In the genomic region with DNA sequence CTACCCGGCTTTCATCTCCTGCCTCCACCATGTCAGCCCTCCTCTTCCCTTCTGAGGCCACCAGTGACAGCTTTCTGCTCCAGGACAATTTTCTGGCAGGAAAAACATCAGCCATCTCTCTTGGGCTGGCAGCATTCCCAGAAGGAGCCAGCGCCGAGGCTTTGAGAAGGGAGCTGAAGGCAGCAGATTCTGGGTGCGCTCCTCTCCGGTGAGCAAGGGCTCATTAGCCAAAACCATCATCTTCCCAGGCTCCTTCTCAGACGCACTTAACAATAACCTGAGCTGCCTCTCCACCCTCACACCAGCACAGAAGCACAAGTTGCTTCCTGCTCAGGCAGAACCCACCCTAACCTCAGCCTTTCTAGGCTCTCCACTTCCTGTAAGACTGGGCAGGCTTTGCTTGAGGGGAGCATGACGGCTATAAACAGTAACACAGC, we compare ENCODE assay signal across 8 mouse cellular contexts. TPM values are rescaled to one million over a fixed set of nuclear protein-coding genes. Genes with fewer than 3 reads are reported as not detected.
DNase-seq lines count a peak whose midpoint lies in the region; ATAC-seq and TF ChIP-seq lines count a peak whose summit lies in the region.

No protein-coding gene starts in this region.

- H3K9me3 ChIP-seq in liver, postnatal 0 days (ENCODE audit: low read length), result no peaks in the 10 kb centered on the region
- no peaks in the 10 kb centered on the region for H3K9me3 ChIP-seq in liver, embryonic 11.5 days (ENCODE audit: control insufficient read depth, low read length)
- H3K9me3 ChIP-seq in heart, embryonic 16.5 days (replicated peaks; ENCODE audit: control insufficient read depth, low read length), result no peaks in the 10 kb centered on the region
- no peaks in the 10 kb centered on the region for H3K9me3 ChIP-seq in limb, embryonic 13.5 days

- no peak overlapping the region for H3K9ac ChIP-seq in liver, postnatal 0 days (replicated peaks)
- H3K9ac ChIP-seq in liver, embryonic 11.5 days (ENCODE audit: low read depth, low read length), result no peak overlapping the region
- H3K9ac ChIP-seq in heart, embryonic 16.5 days (ENCODE audit: low read length), result peak overlapping the region; percentile 34; the same call in 1 of the 2 replicates
- no peak overlapping the region for H3K9ac ChIP-seq in limb, embryonic 13.5 days

- H3K4me2 ChIP-seq in liver, postnatal 0 days (ENCODE audit: low read depth, low read length), result peak overlapping the region; percentile 57
- no peak overlapping the region; the same call in 1 of the 2 replicates for H3K4me2 ChIP-seq in liver, embryonic 11.5 days
- H3K4me2 ChIP-seq in heart, embryonic 16.5 days (ENCODE audit: low read depth, low read length), result peak overlapping the region; percentile 38
- peak overlapping the region; percentile 25; the same call in 1 of the 2 replicates for H3K4me2 ChIP-seq in limb, embryonic 13.5 days (replicated peaks)

- 0 out of 2 replicates have a peak, but pooled peaks have one; percentile 9 for TF ChIP-seq POLR2A in spleen, adult 2 months (IDR thresholded peaks at IDR 0.05; ENCODE audit: low read depth, low read length)

- peaks cover 37% of the 10 kb centered on the region for H3K27me3 ChIP-seq in liver, postnatal 0 days (ENCODE audit: insufficient read depth, low read length)
- peaks cover 40% of the 10 kb centered on the region for H3K27me3 ChIP-seq in liver, embryonic 11.5 days (replicated peaks; ENCODE audit: control insufficient read depth, insufficient read depth, low read length)
- H3K27me3 ChIP-seq in heart, embryonic 16.5 days (ENCODE audit: control insufficient read depth, insufficient read depth, low read length), result peaks cover 32% of the 10 kb centered on the region
- peaks cover 46% of the 10 kb centered on the region for H3K27me3 ChIP-seq in limb, embryonic 13.5 days
- peaks cover 7% of the 10 kb centered on the region for H3K27me3 ChIP-seq in spleen, adult 2 months (ENCODE audit: control insufficient read depth, insufficient read depth, low read length)

- no peak for ATAC-seq in liver, postnatal 0 days
- no peak for ATAC-seq in liver, embryonic 11.5 days (replicated peaks; ENCODE audit: low FRiP score)
- no peak for ATAC-seq in heart, embryonic 16.5 days (replicated peaks; ENCODE audit: extremely low read depth, insufficient read depth, low FRiP score)
- no peak for ATAC-seq in limb, embryonic 13.5 days (ENCODE audit: low FRiP score, low read depth)

- TF ChIP-seq EP300 in liver, postnatal 0 days (IDR thresholded peaks at IDR 0.05; ENCODE audit: low read depth), result no peak

- peak; percentile 61 for DNase-seq in adrenal gland, adult 2 months
- no peak for DNase-seq in adrenal gland, adult 8-10 months
- no peak for DNase-seq in liver, postnatal 0 days
- DNase-seq in liver, embryonic 11.5 days (ENCODE audit: low spot score), result no peak
- DNase-seq in spleen, adult 2 months (ENCODE audit: low read depth in 1 of 2, low spot score in 2 of 2), result peak; percentile 58 to 62
- no peak for DNase-seq in cerebellum, postnatal 36 days

- 21% methylated on average over 7 of the region's 7 CpGs for WGBS in liver, postnatal 0 days (ENCODE audit: insufficient replicate concordance)
- 43% methylated on average over 7 of the region's 7 CpGs for WGBS in liver, embryonic 11.5 days
- 18% methylated on average over 7 of the region's 7 CpGs for WGBS in heart, embryonic 16.5 days
- WGBS in limb, embryonic 13.5 days, result 31% methylated on average over 7 of the region's 7 CpGs
- 1% methylated on average over 7 of the region's 7 CpGs for WGBS in spleen, adult 2 months

- no peak for TF ChIP-seq CTCF in liver, postnatal 0 days (IDR thresholded peaks at IDR 0.05; ENCODE audit: low read depth)
- no peak for TF ChIP-seq CTCF in spleen, adult 2 months (IDR thresholded peaks at IDR 0.05; ENCODE audit: extremely low read depth, insufficient read depth, insufficient read length, insufficient replicate concordance)

- no peak overlapping the region for H3K27ac ChIP-seq in liver, postnatal 0 days (ENCODE audit: low read depth)
- H3K27ac ChIP-seq in liver, embryonic 11.5 days (ENCODE audit: low read depth, low read length), result no peak overlapping the region
- no peak overlapping the region for H3K27ac ChIP-seq in heart, embryonic 16.5 days (ENCODE audit: low read length)
- no peak overlapping the region for H3K27ac ChIP-seq in limb, embryonic 13.5 days
- H3K27ac ChIP-seq in spleen, adult 2 months (ENCODE audit: insufficient read depth, low read length), result peak overlapping the region; percentile 64

- no peak overlapping the region for H3K4me3 ChIP-seq in liver, postnatal 0 days (ENCODE audit: low read depth, low read length)
- H3K4me3 ChIP-seq in liver, embryonic 11.5 days (ENCODE audit: low read depth, low read length), result no peak overlapping the region
- H3K4me3 ChIP-seq in heart, embryonic 16.5 days (ENCODE audit: low read length), result peak overlapping the region; percentile 1; the same call in 1 of the 2 replicates
- no peak overlapping the region for H3K4me3 ChIP-seq in limb, embryonic 13.5 days
- H3K4me3 ChIP-seq in spleen, adult 2 months (ENCODE audit: extremely low read depth, insufficient read depth, insufficient read length), result peak overlapping the region; percentile 32; the same call in 1 of the 2 replicates

- H3K4me1 ChIP-seq in liver, postnatal 0 days (ENCODE audit: insufficient read depth), result peaks cover 3% of the 10 kb centered on the region; the same call in 1 of the 2 replicates
- 0 out of 2 replicates have a peak, but pooled peaks cover 2% of the 10 kb centered on the region for H3K4me1 ChIP-seq in liver, embryonic 11.5 days (replicated peaks; ENCODE audit: control insufficient read depth, insufficient read depth, low read length)
- H3K4me1 ChIP-seq in heart, embryonic 16.5 days (ENCODE audit: control insufficient read depth, insufficient read depth, low read length), result peaks cover 11% of the 10 kb centered on the region
- peaks cover 14% of the 10 kb centered on the region for H3K4me1 ChIP-seq in limb, embryonic 13.5 days
- peaks cover 8% of the 10 kb centered on the region for H3K4me1 ChIP-seq in spleen, adult 2 months (ENCODE audit: control insufficient read depth, insufficient read depth, insufficient read length)

- H3K36me3 ChIP-seq in liver, postnatal 0 days (replicated peaks; ENCODE audit: insufficient read depth, low read length), result no peaks in the 10 kb centered on the region
- no peaks in the 10 kb centered on the region for H3K36me3 ChIP-seq in liver, embryonic 11.5 days (ENCODE audit: control insufficient read depth, insufficient read depth, low read length)
- no peaks in the 10 kb centered on the region for H3K36me3 ChIP-seq in heart, embryonic 16.5 days (ENCODE audit: control insufficient read depth, insufficient read depth)
- H3K36me3 ChIP-seq in limb, embryonic 13.5 days, result no peaks in the 10 kb centered on the region
- no peaks in the 10 kb centered on the region for H3K36me3 ChIP-seq in spleen, adult 2 months (ENCODE audit: control insufficient read depth, insufficient read depth, low read length)

RNA-seq across cellular contexts. Expression of a gene that starts 4.9 kb away (rescaled TPM):
- 10 to 100 TPM; 10.3 to 22.6 TPM for total RNA-seq in adrenal gland, adult 2 months (2021)
- polyA plus RNA-seq in adrenal gland, adult 2 months (2012; rRNA removed), result 16.9 and 22.5 TPM in 2 replicates
- 10 to 100 TPM; 16.1 to 56.7 (median 33.1) TPM for total RNA-seq in adrenal gland, adult 8-10 months (2022)
- 3.8 and 4.0 TPM in 2 replicates for polyA plus RNA-seq in liver, postnatal 0 days (2015; fragmentation: Nextera tagmentation; extraction: Ambion mirVana)
- polyA plus RNA-seq in liver, embryonic 11.5 days (2014; fragmentation: Nextera tagmentation; extraction: Ambion mirVana), result 4.1 and 4.3 TPM in 2 replicates
- 12.3 and 14.0 TPM in 2 replicates for polyA plus RNA-seq in heart, embryonic 16.5 days (2015; fragmentation: Nextera tagmentation; extraction: Ambion mirVana)
- 1.7 and 2.6 TPM in 2 replicates for polyA plus RNA-seq in limb, embryonic 13.5 days (2015; fragmentation: Nextera tagmentation; extraction: Ambion mirVana)
- 26.0 and 31.1 TPM in 2 replicates for polyA plus RNA-seq in spleen, adult 2 months (2012; rRNA removed)

RNA-seq across cellular contexts. Expression of a gene that starts 28.2 kb away (rescaled TPM):
- 10 to 100 TPM; 89.6 to 90.2 TPM for total RNA-seq in adrenal gland, adult 2 months (2021)
- polyA plus RNA-seq in adrenal gland, adult 2 months (2012; rRNA removed), result 34.1 and 40.4 TPM in 2 replicates
- total RNA-seq in adrenal gland, adult 8-10 months (2022), result 10 to 100 TPM; 67.1 to 80.6 (median 71.1) TPM
- 24.3 and 27.0 TPM in 2 replicates for polyA plus RNA-seq in liver, postnatal 0 days (2015; fragmentation: Nextera tagmentation; extraction: Ambion mirVana)
- 89.0 and 95.4 TPM in 2 replicates for polyA plus RNA-seq in liver, embryonic 11.5 days (2014; fragmentation: Nextera tagmentation; extraction: Ambion mirVana)
- 22.3 and 25.1 TPM in 2 replicates for polyA plus RNA-seq in heart, embryonic 16.5 days (2015; fragmentation: Nextera tagmentation; extraction: Ambion mirVana)
- polyA plus RNA-seq in limb, embryonic 13.5 days (2015; fragmentation: Nextera tagmentation; extraction: Ambion mirVana), result 31.9 and 35.9 TPM in 2 replicates
- polyA plus RNA-seq in spleen, adult 2 months (2012; rRNA removed), result 19.7 and 26.6 TPM in 2 replicates

Comparison
In these comparisons a context has a peak if more than half of its experiments do, and no peak if none do; other contexts are left out.
1. DNase-seq: peak in adrenal gland, adult 2 months (single experiment) and spleen, adult 2 months (2 of 2); none in adrenal gland, adult 8-10 months (single experiment), liver, postnatal 0 days (single experiment), liver, embryonic 11.5 days (single experiment) and cerebellum, postnatal 36 days (0 of 2).
2. H3K4me3 ChIP-seq: peak in heart, embryonic 16.5 days (single experiment) and spleen, adult 2 months (single experiment); none in liver, postnatal 0 days (single experiment), liver, embryonic 11.5 days (single experiment) and limb, embryonic 13.5 days (single experiment).